Mouse (Mus musculus) left cerebral cortex, adult 2 months (tissue): ENCODE measurements around the gene Ropn1l. TPM values are rescaled to one million over a fixed set of nuclear protein-coding genes. Genes with fewer than 3 reads are reported as not detected.

ENCODE experiments used
- DNase-seq, 2 experiments: peaks; one replicate each; pipeline ENCODE4 v3.0.0; 2021 to 2022; ENCODE audit warnings: low spot score in 2 of 2, mixed read lengths in 1 of 2; ENCODE audit errors: extremely low spot score in 1 of 2
- H3K27ac ChIP-seq: fragments of 200-600 bp; 2 replicates; pipeline ENCODE4 v1.8.1; 2022
- H3K4me3 ChIP-seq: fragments of 200-600 bp; 2 replicates; pipeline ENCODE4 v1.8.1; 2022
- CTCF ChIP-seq: fragments of 200-600 bp; IDR thresholded peaks from 2 replicates; pipeline ENCODE4 v1.8.1; 2022; ENCODE audit warnings: antibody characterized with exemption, mild to moderate bottlenecking, moderate library complexity
- intact Hi-C: fragments of 180-260 bp; cut with DNase I; formaldehyde crosslinking; loops from one replicate; pipeline ENCODE4 v1.15.1; 2025
- total RNA-seq, 2 experiments: library from RNA; stranded (reverse); gene quantifications; 2 replicates each; pipeline ENCODE4 v1.2.3; 2021

Ropn1l gene
- total RNA-seq, 2 experiments from 2014 or later: 0.75 to 1.0 TPM

GRCm38 (mm10) chr15:31436811-31437210 lies 16.7 kb downstream of the Ropn1l start:
- intact Hi-C loops: no loop called here
- TF ChIP-seq CTCF: no peak
- no peak for DNase-seq
- no peak overlapping the region for H3K27ac ChIP-seq
- H3K4me3 ChIP-seq: no peak overlapping the region

DNA sequence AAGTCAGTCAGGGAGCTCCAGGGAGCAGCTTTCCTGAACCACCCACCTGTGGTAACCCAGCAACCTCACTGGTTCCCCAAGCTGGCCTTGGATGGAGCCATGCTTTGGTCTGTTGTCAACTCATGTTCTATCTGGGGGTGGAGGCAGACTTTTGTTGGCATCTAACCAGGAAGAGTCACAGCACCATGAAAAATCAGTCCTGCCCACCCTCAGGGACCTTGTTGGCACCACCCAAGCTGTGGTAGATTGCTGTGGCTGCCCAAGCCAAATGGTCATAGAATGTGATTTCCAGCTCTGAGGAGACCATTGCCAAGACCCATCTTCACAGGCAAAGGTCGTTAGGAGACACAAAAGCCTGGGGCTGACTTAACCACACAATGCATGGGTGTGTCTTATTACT lies 17.5 kb downstream of the Ropn1l start:
- Histone ChIP-seq H3K27ac (no peak overlapping the region), H3K4me3 (no peak overlapping the region)
- no peak for DNase-seq
- no peak for TF ChIP-seq CTCF
- intact Hi-C loops: no loop called here

- Histone ChIP-seq H3K27ac (no peak overlapping the region), H3K4me3 (no peak overlapping the region)
- no peak for DNase-seq
- intact Hi-C loops: no loop called here
- TF ChIP-seq CTCF: no peak
These were observed 19.8 kb downstream of the Ropn1l start for GRCm38 (mm10) chr15:31433768-31434167.

DNA sequence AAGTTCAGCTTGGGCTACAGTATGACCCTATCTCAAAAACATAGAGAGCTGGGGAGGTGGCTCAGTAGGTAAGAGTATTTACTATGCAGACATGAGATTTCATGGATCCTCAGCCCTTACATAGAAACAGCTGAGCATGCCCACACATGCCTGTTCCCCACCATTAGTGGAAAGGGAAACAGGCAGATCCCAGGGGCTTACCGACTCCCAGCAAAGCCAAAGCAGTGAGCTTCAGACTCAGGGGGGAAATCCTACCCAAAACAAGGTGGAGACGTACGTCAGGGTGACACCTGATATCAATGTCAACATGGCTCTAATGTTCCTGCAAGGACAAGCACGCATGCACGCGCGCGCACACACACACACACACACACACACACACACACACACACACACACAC lies 21.7 kb downstream of the Ropn1l start:
- intact Hi-C loops: no loop called here
- TF ChIP-seq CTCF: no peak
- no peak for DNase-seq
- no peak overlapping the region for H3K27ac ChIP-seq
- no peak overlapping the region for H3K4me3 ChIP-seq

DNA sequence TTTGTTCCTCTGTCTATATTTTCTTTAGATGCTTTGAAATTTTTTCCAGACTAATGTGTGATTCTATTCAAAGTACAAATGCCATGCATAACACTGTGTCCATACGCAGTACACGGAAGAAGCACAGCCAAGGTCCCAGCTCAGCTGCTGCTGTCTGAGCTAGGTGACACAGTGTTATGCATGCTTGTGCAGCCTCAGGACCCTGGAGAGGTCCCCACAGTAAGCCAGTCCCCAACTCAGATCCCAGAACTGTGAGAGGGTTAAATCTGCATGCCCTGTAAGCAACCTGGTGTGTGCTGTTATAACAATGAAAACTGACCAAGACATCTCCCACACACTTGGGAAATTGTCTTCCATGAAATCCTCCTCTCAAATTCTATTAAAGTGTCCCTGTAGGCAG lies 23.5 kb downstream of the Ropn1l start:
- TF ChIP-seq CTCF: no peak

GRCm38 (mm10) chr15:31429429-31429828 lies 24.1 kb downstream of the Ropn1l start:
- peak overlapping the region; percentile 81 for H3K27ac ChIP-seq
- intact Hi-C loops: loop anchor here (2.0 to 5.0 kb wide), 2 partner anchors 37 to 112 kb away; no protein-coding TSS in a partner anchor

More for the DNA sequence above, 23.5 kb downstream of the Ropn1l start:
- no peak overlapping the region for H3K4me3 ChIP-seq
- intact Hi-C loops: no loop called here
- peak overlapping the region; percentile 81 for H3K27ac ChIP-seq
- no peak for DNase-seq

DNA sequence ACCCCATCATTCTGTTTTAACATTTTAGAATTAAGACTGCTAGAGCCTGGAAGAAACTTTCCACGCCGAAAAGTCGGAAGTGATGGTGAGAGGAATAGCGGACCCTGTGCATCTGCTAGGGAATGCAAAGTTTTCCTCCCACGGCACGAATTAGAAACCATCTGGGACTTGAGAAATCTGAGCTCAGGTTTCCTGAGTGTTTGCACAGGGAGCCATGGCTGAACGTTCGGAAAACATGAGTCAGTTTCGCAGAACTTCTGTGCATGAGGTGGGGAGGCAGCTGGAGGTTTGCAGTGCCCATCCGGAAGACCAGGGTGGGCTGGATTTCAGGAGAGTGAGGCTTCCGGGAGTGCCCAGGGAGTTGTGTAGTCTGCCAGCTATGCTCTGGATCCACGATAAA lies 25.0 kb downstream of the Ropn1l start:
- intact Hi-C loops: loop anchor here (1.0 to 5.0 kb wide), 4 partner anchors 29 to 111 kb away; no protein-coding TSS in a partner anchor

More at GRCm38 (mm10) chr15:31429429-31429828, 24.1 kb downstream of the Ropn1l start:
- no peak for TF ChIP-seq CTCF
- DNase-seq: no peak
- H3K4me3 ChIP-seq: no peak overlapping the region

DNA sequence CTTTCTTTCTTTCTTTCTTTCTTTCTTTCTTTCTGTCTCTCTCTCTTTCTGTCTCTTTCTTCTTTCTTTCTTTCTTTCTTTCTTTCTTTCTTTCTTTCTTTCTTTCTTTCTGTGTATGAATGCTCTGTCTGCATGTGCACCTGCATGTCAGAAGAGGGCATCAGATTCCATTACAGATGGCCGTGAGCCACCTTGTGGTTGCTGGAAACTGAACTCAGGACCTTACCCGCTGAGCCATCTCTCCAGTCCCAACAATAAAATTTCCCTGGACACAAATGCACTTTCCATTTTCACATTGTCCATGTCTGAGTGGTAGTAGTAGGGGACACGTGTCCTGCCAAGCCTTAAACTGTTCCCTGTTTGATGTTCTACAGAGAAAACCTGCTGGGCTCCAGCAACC lies 26.1 kb downstream of the Ropn1l start:
- Histone ChIP-seq H3K27ac (peak overlapping the region; percentile 58), H3K4me3 (no peak overlapping the region)
- no peak for DNase-seq
- intact Hi-C loops: loop anchor here (5.0 kb wide), 1 partner anchor 110 kb away; no protein-coding TSS in a partner anchor
- no peak; the same call in 1 of the 2 replicates for TF ChIP-seq CTCF

More for the DNA sequence above, 25.0 kb downstream of the Ropn1l start:
- DNase-seq: peak; percentile 58 to 79
- no peak for TF ChIP-seq CTCF
- peak overlapping the region; percentile 81 for H3K27ac ChIP-seq
- no peak overlapping the region for H3K4me3 ChIP-seq

DNA sequence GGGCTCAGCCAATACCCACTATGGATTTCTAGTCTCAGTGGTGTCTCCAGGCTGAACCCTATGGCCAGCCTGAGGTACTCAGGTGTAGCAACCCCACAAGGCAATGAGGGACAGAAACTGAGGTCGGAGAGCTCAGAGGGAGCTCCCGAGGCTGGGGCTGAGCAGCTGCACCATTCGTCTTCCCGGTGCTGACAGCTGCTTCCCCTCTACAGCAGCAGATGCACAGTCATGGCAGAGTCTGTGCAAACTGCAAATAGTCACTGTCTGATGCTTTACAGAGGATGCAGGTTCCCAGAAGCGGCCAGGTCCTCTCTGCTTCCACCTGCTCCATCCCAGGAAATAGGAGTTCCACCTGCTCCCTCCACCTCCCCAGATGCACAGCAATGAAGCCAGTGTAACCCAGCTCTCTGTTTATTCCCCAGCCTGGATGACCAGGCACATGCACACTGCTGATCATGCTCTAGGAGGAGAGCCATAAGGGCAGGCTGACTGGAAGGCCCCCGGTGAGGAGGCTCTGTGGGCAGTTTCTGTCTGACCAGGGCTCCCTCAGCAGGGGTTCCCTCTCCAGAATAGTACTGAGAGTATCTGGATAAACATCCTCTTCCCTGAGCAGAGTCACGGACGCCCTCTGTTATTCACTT lies 27.4 kb downstream of the Ropn1l start:
- DNase-seq: no peak
- intact Hi-C loops: loop anchor here (5.0 kb wide), 1 partner anchor 109 kb away; no protein-coding TSS in a partner anchor
- peak overlapping the region; percentile 83 for H3K27ac ChIP-seq
- no peak for TF ChIP-seq CTCF
- no peak overlapping the region for H3K4me3 ChIP-seq

- DNase-seq: peak in 1 of 2 experiments; percentile 42
- Histone ChIP-seq H3K4me3 (no peak overlapping the region), H3K27ac (peak overlapping the region; percentile 70)
- intact Hi-C loops: no loop called here
- TF ChIP-seq CTCF: no peak
These were observed 30.7 kb downstream of the Ropn1l start for GRCm38 (mm10) chr15:31422649-31423369.

GRCm38 (mm10) chr15:31419037-31419436 lies 34.5 kb downstream of the Ropn1l start:
- no peak overlapping the region for H3K4me3 ChIP-seq
- DNase-seq: peak; percentile 35 to 62
- peak; percentile 62 for TF ChIP-seq CTCF
- H3K27ac ChIP-seq: peak overlapping the region; percentile 92
- intact Hi-C loops: loop anchor here (2.0 kb wide), 1 partner anchor 52 kb away; the partner anchor contains the start of gene Ankrd33b

- no peak for DNase-seq
- Histone ChIP-seq H3K4me3 (no peak overlapping the region; the same call in 1 of the 2 replicates), H3K27ac (peak overlapping the region; percentile 92)
- intact Hi-C loops: loop anchor here (1.0 to 2.0 kb wide), 2 partner anchors 22 to 52 kb away; partner anchors contain the start of gene Ankrd33b
- no peak for TF ChIP-seq CTCF
These were observed 34.9 kb downstream of the Ropn1l start for GRCm38 (mm10) chr15:31418686-31419024.
